Mouse (Mus musculus) left cerebral cortex, postnatal 14 days (tissue): Measurements from ENCODE around the gene Pom121l2. TPM values are rescaled to one million over a fixed set of nuclear protein-coding genes. Genes with fewer than 3 reads are reported as not detected.
A peak's percentile ranks its signal among the peaks of the same experiment; 100 is the strongest.
"Not testable (repeated sequence)": the region's sequence is repeated elsewhere in the genome, so short reads cannot be mapped to it uniquely, and the experiment has no call there.

Experiments used
- DNase-seq, 2 experiments: peaks; one replicate each; pipeline ENCODE4 v3.0.0; 2021 to 2022; ENCODE audit warnings: low spot score in 2 of 2, mixed read lengths in 1 of 2
- intact Hi-C: fragments of 180-260 bp; cut with DNase I; formaldehyde crosslinking; loops from one replicate; pipeline ENCODE4 v1.15.1; 2025
- microRNA-seq, 2 experiments: library from miRNA; unstranded; fragments of <30 nt; microRNA quantifications; one replicate each; pipeline ENCODE4 v1.2.0; 2022
- total RNA-seq, 2 experiments: library from RNA; stranded (reverse); gene quantifications; 2 replicates each; pipeline ENCODE4 v1.2.3; 2021

Gene Pom121l2
- total RNA-seq, 2 experiments from 2014 or later = 0.23 TPM; not detected in 1

DNA sequence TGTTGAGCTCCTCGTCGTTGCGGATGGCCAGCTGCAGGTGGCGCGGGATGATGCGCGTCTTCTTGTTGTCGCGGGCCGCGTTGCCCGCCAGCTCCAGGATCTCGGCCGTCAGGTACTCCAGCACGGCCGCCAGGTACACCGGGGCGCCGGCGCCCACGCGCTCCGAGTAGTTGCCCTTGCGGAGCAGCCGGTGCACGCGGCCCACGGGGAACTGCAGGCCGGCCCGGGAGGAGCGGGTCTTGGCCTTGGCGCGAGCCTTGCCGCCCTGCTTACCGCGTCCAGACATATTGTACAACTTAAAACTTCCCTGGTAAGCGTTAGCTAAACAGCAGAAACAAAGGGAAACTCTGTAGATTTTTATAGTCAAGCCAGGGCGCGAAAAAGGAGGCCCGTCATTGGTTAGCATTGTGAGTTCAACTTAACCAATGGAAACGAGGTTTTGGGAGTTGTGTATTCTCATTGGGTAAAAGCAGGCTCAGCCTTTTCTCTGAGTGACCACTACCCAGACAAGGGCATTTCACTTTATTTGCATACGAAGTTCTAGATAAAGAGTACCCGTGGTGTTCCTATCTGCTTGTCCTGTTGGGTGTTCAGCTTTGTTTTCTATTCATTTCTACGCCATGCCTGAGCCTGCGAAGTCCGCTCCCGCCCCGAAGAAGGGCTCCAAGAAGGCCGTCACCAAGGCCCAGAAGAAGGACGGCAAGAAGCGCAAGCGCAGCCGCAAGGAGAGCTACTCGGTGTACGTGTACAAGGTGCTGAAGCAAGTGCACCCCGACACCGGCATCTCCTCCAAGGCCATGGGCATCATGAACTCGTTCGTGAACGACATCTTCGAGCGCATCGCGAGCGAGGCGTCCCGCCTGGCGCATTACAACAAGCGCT is 54.5 kb downstream of the Pom121l2 start, which contains the start of the genes Hist1h2ah and Hist1h2bk:
Gene Hist1h2ah, minus strand, starts transcription at position 302 of the 882 bp plus-strand sequence.
Gene Hist1h2bk, plus strand, starts transcription at position 604 of the 882 bp plus-strand sequence.
- DNase-seq = peak; percentile 89 to 95
- intact Hi-C loops = not testable (repeated sequence)

DNA sequence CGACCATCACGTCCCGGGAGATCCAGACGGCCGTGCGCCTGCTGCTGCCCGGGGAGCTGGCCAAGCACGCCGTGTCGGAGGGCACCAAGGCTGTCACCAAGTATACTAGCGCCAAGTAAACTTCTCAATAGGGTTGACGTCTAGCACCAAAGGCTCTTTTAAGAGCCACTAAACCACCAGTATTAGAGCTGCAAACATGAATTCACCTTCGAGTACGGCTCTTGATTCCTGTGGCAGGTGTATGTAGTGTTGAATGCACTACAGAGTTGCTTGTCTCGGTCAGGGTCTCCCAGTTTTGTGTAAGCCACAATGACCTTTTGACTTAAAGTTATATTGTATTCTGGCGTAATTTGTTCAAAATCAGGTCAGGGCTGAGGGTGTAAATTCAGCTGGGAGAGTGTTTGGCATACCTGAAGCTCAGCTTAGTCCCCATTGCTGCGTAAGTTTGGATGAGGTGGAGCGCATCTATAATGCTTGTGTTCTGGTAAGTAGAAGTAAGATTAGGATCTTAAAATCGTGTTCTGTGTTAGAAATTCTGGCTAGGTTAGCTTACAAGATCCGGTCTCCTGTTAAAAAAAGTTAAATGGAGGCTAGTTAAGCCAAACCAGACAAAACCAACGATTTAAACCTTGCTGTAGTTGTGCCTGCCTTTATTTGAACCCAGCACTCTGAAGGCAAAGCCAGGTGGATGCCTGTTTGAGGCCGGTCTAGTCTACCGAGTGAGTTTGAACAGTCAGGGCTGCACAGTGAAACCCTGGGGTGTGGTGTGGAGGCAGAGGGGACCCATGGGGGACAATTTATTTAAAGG is 55.4 kb downstream of the Pom121l2 start:
- intact Hi-C loops = no loop called here
- DNase-seq = no peak

DNA sequence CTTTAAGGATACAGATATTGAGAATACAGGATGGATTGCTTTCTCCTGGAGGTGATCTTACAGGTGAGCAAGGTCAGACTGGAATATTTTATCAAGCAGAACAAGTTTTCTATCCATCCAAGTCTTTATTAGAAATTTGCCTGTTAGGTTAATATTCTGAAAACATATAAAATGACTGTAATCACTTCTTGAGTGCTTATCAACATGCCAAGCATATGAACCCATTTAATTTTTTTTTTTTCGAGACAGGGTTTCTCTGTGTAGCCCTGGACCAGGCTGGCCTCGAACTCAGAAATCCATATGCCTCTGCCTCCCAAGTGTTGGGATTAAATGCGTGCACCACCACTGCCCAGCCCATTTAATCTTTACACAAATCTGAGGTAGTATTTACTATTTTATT is 56.0 kb downstream of the Pom121l2 start:
- intact Hi-C loops = no loop called here
- DNase-seq = no peak

DNA sequence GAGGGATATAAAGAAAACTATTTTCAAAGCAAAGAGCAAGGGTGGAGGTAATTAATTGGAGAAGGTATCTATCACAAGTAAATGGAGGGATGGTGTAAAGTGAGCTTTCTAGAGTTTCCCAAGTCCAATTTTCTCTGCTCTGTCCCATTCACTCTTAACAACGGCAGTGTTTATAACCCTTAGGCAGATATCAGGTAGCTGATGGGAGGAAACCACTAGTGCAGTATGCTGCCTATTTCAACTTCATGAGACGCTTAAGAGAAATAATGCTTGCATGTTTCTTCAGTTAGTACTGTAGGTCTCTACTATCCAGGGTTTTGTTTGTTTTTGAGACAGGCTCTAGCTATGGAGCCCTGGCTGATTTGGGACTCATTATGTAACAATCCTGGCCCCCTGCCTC is 56.4 kb downstream of the Pom121l2 start:
- no peak for DNase-seq
- intact Hi-C loops = no loop called here

Small RNA genes within 50 kb of the gene (microRNA-seq; reads per million reads assigned to microRNA genes)
- gene Gm44390 = 0 reads per million in 2 experiments

Other genes with a start within 250 kb of the Pom121l2 start
- gene Hist1h4j, start 246.1 kb upstream of the Pom121l2 start, total RNA-seq = 10 to 100 TPM; 15.4 to 16.2 TPM
- 100 to 1,000 TPM; 311 to 320 TPM for gene Hist1h4k, start 230.7 kb upstream of the Pom121l2 start, total RNA-seq
- gene Hist1h2ak, start 227.4 kb upstream of the Pom121l2 start, total RNA-seq = 10 to 100 TPM; 13.2 to 15.7 TPM
- gene Hist1h2bn, start 227.1 kb upstream of the Pom121l2 start, total RNA-seq = 10 to 100 TPM in 1 of 2 experiments, 1 to 10 TPM in 1; 9.6 to 16.1 TPM
- gene Hist1h1b, start 200.6 kb upstream of the Pom121l2 start, total RNA-seq = 10 to 100 TPM in 1 of 2 experiments, 1 to 10 TPM in 1; 7.6 to 10.5 TPM
- gene Hist1h3i, start 197.8 kb upstream of the Pom121l2 start, total RNA-seq = 10 to 100 TPM; 51.4 to 75.0 TPM
- 1 to 10 TPM; 2.5 to 6.9 TPM for gene Hist1h2an, start 194.0 kb upstream of the Pom121l2 start, total RNA-seq
- gene Hist1h2bp, start 193.7 kb upstream of the Pom121l2 start, total RNA-seq = 10 to 100 TPM in 1 of 2 experiments, 1 to 10 TPM in 1; 6.7 to 11.2 TPM
- gene Hist1h2bq, start 171.0 kb upstream of the Pom121l2 start, total RNA-seq = 10 to 100 TPM; 43.6 to 56.5 TPM
- gene Hist1h2ao, start 170.7 kb upstream of the Pom121l2 start, total RNA-seq = not detected
- gene Hist1h4m, start 169.4 kb upstream of the Pom121l2 start, total RNA-seq = 100 to 1,000 TPM; 213 to 226 TPM
- 10 to 100 TPM; 20.9 to 25.8 TPM for gene Hist1h4n, start 149.0 kb upstream of the Pom121l2 start, total RNA-seq
- gene Hist1h2ap, start 147.7 kb upstream of the Pom121l2 start, total RNA-seq = 10 to 100 TPM; 46.9 to 49.5 TPM
- 10 to 100 TPM; 44.5 to 56.8 TPM for gene Hist1h2br, start 147.5 kb upstream of the Pom121l2 start, total RNA-seq
- gene Zfp184, start 36.1 kb upstream of the Pom121l2 start, total RNA-seq = 1 to 10 TPM; 2.8 to 4.0 TPM
- gene Prss16, start 28.5 kb downstream of the Pom121l2 start, total RNA-seq = under 1 TPM in 1 of 2 experiments, not detected in 1; 0.19 TPM
- gene Hist1h2ah, start 54.4 kb downstream of the Pom121l2 start, total RNA-seq = 10 to 100 TPM; 38.2 to 41.7 TPM
- 10 to 100 TPM; 21.5 to 26.9 TPM for gene Hist1h2bk, start 54.7 kb downstream of the Pom121l2 start, total RNA-seq
- gene Hist1h4i, start 60.2 kb downstream of the Pom121l2 start, total RNA-seq = 10 to 100 TPM; 50.0 to 57.5 TPM
- gene Hist1h2ag, start 61.8 kb downstream of the Pom121l2 start, total RNA-seq = 10 to 100 TPM; 17.8 to 20.2 TPM
- gene Hist1h2bj, start 62.0 kb downstream of the Pom121l2 start, total RNA-seq = 10 to 100 TPM; 15.5 to 16.7 TPM
- not detected for gene Vmn1r188, start 103.2 kb downstream of the Pom121l2 start, total RNA-seq
- not detected for gene Vmn1r189, start 124.6 kb downstream of the Pom121l2 start, total RNA-seq
- gene Vmn1r191, start 202.8 kb downstream of the Pom121l2 start, total RNA-seq = not detected
- not detected for gene Vmn1r192, start 209.9 kb downstream of the Pom121l2 start, total RNA-seq
- gene Vmn1r193, start 242.0 kb downstream of the Pom121l2 start, total RNA-seq = not detected